Mouse (Mus musculus): ENCODE results near the gene Tal1.

DNA sequence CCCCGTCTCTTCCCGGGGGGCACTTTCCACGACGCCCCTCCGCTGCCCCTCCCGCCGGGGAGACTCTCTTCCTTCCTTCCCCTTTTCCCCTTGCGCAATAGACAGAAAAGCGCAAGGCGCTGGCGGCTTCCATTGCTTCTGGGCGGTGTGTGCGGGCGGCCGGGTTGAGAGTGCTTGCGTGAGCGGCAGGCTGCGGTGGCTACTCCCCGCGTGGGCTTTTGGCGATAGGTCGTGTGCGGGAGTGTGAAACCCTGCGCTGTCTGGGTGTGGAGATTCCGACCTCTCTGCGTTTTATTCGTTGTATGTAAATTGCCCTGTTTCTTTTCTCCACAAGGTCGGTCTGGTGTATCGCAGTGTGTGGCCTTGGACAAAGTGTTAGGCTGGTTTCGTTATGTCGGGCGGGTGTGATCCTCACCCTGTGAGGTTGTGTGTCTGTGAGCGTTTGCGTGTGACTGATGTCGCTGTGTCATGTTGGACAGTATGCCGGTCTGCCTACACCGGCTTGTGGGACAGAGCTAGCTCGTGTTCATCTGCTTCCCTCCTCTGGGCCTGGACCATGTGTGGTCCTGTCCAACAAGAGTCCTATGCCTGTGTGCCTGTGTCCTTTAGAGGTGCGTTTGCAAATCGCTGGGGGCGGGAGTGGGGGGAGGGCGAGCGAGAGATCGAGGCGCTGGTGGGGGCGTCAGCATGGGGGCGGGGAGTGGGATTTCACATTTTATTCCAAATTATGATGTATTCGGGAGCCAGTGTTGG lies 871 bp downstream of the Tal1 start:
- TF ChIP-seq EP300 (IDR thresholded peaks at IDR 0.05; ENCODE audit: insufficient read depth, low read depth, low read length) (0 out of 2 replicates have a peak, but pooled peaks have one; percentile 12), CTCF (IDR thresholded peaks at IDR 0.05) (no peak)

All from heart, adult 2 months (tissue).